Mouse (Mus musculus) spleen, adult 2 months (tissue): ENCODE results near the gene Tnrc18.

ENCODE experiments used
- CTCF ChIP-seq: fragments of 200-500 bp; IDR thresholded peaks from 2 replicates; pipeline ENCODE4 v1.5.1; 2011; ENCODE audit warnings: mild to moderate bottlenecking, inconsistent platforms; ENCODE audit not compliant: insufficient read depth, insufficient read length, insufficient replicate concordance; ENCODE audit errors: extremely low read depth
- POLR2A ChIP-seq: fragments of 200-500 bp; IDR thresholded peaks from 2 replicates; pipeline ENCODE4 v1.6.1; 2011; ENCODE audit warnings: low read depth, low read length, inconsistent platforms

DNA sequence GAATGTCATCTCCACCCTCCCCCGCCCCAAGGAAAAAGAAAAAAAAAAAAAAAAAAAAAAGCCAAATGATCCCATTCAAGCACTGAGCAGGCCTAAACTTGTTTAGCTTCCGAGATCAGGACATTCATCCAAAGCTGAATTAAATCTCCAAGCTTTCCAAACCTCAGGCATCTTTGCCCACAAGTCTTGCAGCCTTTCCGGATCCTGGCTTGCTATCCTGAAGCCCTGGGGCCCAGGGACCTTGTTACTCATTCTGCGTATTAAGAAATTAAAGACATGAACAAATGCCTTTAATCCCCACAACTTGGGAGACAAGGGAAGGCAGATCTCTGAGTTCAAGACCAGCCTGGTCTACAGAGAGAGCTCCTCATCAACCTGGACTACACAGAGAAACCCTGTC is 20.5 kb downstream of the Tnrc18 start:
- TF ChIP-seq POLR2A (no peak), CTCF (no peak)
